In genomic region chr2:173027824-173028495, GRCm38 (mm10) we compare ENCODE assay signal across 12 mouse cellular contexts. TPM values are rescaled to one million over a fixed set of nuclear protein-coding genes. Genes with fewer than 3 reads are reported as not detected.
DNase-seq lines count a peak whose midpoint lies in the region; ATAC-seq and TF ChIP-seq lines count a peak whose summit lies in the region.
"Had no signal": no experiment of that assay in that cellular context is flagged by ENCODE, and none has a peak within 500 bp of the region (broad histone marks: within the 10 kb centered on the region; RNA-seq: fewer than 3 reads in every experiment).

No protein-coding gene starts in this region.

- no peak for TF ChIP-seq CTCF in gastrocnemius, adult 2 months (IDR thresholded peaks at IDR 0.05)
- TF ChIP-seq CTCF in thymus, adult 2 months (IDR thresholded peaks at IDR 0.05; ENCODE audit: borderline replicate concordance, control insufficient read depth, extremely low read depth, insufficient read depth, low read length, poor library complexity): no peak

- H3K36me3 ChIP-seq in thymus, adult 2 months (ENCODE audit: control insufficient read depth, insufficient read depth, low read length): peaks cover 76% of the 10 kb centered on the region
- peaks cover 35% of the 10 kb centered on the region for H3K36me3 ChIP-seq in heart, embryonic 15.5 days
- no peaks in the 10 kb centered on the region for H3K36me3 ChIP-seq in stomach, embryonic 16.5 days (ENCODE audit: control insufficient read depth, insufficient read depth, low read length)

- no peaks in the 10 kb centered on the region for H3K27me3 ChIP-seq in thymus, adult 2 months (ENCODE audit: control insufficient read depth, insufficient read depth, low read length)
- no peaks in the 10 kb centered on the region for H3K27me3 ChIP-seq in heart, embryonic 15.5 days
- H3K27me3 ChIP-seq in stomach, embryonic 16.5 days (ENCODE audit: control insufficient read depth, insufficient read depth, low read length): no peaks in the 10 kb centered on the region

- peak; percentile 80 for DNase-seq in gastrocnemius, adult 2 months
- DNase-seq in gastrocnemius, postnatal 10 days: no peak
- DNase-seq in thymus, adult 2 months: peak; percentile 12
- no peak for DNase-seq in thymus, postnatal 0 days (ENCODE audit: low spot score)
- no peak for DNase-seq in T-cell, adult 2 months (ENCODE audit: low spot score)
- DNase-seq in cerebellum, adult 9-10 months: no peak
- DNase-seq: cerebellum, adult 8-10 months; forebrain, postnatal 0 days; kidney, adult 2 months; lung, adult 2 months had no signal

- H3K4me1 ChIP-seq in thymus, adult 2 months (replicated peaks; ENCODE audit: control insufficient read depth, insufficient read depth, low read length): peaks cover 96% of the 10 kb centered on the region
- peaks cover 83% of the 10 kb centered on the region for H3K4me1 ChIP-seq in heart, embryonic 15.5 days (replicated peaks)
- peaks cover 77% of the 10 kb centered on the region for H3K4me1 ChIP-seq in stomach, embryonic 16.5 days (ENCODE audit: control insufficient read depth, insufficient read depth, low read length)

- 0 out of 2 replicates have a peak, but pooled peaks have one; percentile 5 for ATAC-seq in heart, embryonic 15.5 days (replicated peaks; ENCODE audit: insufficient number of reproducible peaks, insufficient read depth, low FRiP score, low read depth)
- no peak for ATAC-seq in stomach, embryonic 16.5 days (ENCODE audit: insufficient read depth, low FRiP score)
- ATAC-seq: forebrain, postnatal 0 days had no signal

- peak overlapping the region; percentile 77 for H3K4me2 ChIP-seq in heart, embryonic 15.5 days
- H3K4me2 ChIP-seq in stomach, embryonic 16.5 days (ENCODE audit: low read depth, low read length): no peak overlapping the region

- peak overlapping the region; percentile 85 for H3K4me3 ChIP-seq in gastrocnemius, adult 2 months
- no peak overlapping the region for H3K4me3 ChIP-seq in thymus, adult 2 months (ENCODE audit: control insufficient read depth, insufficient read depth, low read length)
- H3K4me3 ChIP-seq in heart, embryonic 15.5 days: no peak overlapping the region
- no peak overlapping the region for H3K4me3 ChIP-seq in stomach, embryonic 16.5 days (replicated peaks; ENCODE audit: low read length)

- peak overlapping the region; percentile 95 for H3K27ac ChIP-seq in gastrocnemius, adult 2 months
- H3K27ac ChIP-seq in thymus, adult 2 months (ENCODE audit: control insufficient read depth, insufficient read depth, low read length): peak overlapping the region; percentile 72
- peak overlapping the region; percentile 52 for H3K27ac ChIP-seq in heart, embryonic 15.5 days
- H3K27ac ChIP-seq in stomach, embryonic 16.5 days (ENCODE audit: low read length): peak overlapping the region; percentile 89

- H3K9ac ChIP-seq in heart, embryonic 15.5 days: peak overlapping the region; percentile 34
- no peak overlapping the region for H3K9ac ChIP-seq in stomach, embryonic 16.5 days (ENCODE audit: low read length)
- H3K9ac ChIP-seq: forebrain, postnatal 0 days had no signal

- intact Hi-C loops in gastrocnemius, adult 2 months (cut with DNase I): loop anchor here (2.0 kb wide), 1 partner anchor 17 kb away; no protein-coding TSS in a partner anchor

- H3K9me3 ChIP-seq in heart, embryonic 15.5 days (replicated peaks): no peaks in the 10 kb centered on the region
- no peaks in the 10 kb centered on the region for H3K9me3 ChIP-seq in stomach, embryonic 16.5 days (replicated peaks; ENCODE audit: control insufficient read depth, low read length)

- 67% methylated on average over 4 of the region's 4 CpGs for WGBS in thymus, adult 2 months
- WGBS in heart, embryonic 15.5 days: 46% methylated on average over 4 of the region's 4 CpGs
- WGBS in stomach, embryonic 16.5 days: 75% methylated on average over 4 of the region's 4 CpGs

- no peak for TF ChIP-seq POLR2A in thymus, adult 2 months (IDR thresholded peaks at IDR 0.05; ENCODE audit: control insufficient read depth, extremely low read depth, insufficient read depth, low read length, poor library complexity)

RNA-seq across cellular contexts. Expression of gene Rbm38, which starts 7.7 kb away (rescaled TPM):
- 100 to 1,000 TPM; 181 to 246 TPM for total RNA-seq in gastrocnemius, adult 2 months (2021)
- 100 to 1,000 TPM; 121 to 129 TPM for total RNA-seq in gastrocnemius, postnatal 10 days (2021)
- 1,267 and 1,290 TPM in 2 replicates for polyA plus RNA-seq in thymus, adult 2 months (2012; rRNA removed)
- 144 and 151 TPM in 2 replicates for polyA plus RNA-seq in thymus, postnatal 0 days (2015; fragmentation: Nextera tagmentation; extraction: Ambion mirVana)
- polyA plus RNA-seq in heart, embryonic 15.5 days (2015; fragmentation: Nextera tagmentation; extraction: Ambion mirVana): 108 and 120 TPM in 2 replicates
- polyA plus RNA-seq in stomach, embryonic 16.5 days (2015; fragmentation: Nextera tagmentation; extraction: Ambion mirVana): 43.9 and 49.5 TPM in 2 replicates

RNA-seq across cellular contexts. Expression of gene Rae1, which starts 28.0 kb away (rescaled TPM):
- 10 to 100 TPM; 12.4 to 14.4 TPM for total RNA-seq in gastrocnemius, adult 2 months (2021)
- total RNA-seq in gastrocnemius, postnatal 10 days (2021): 10 to 100 TPM; 27.9 to 31.5 TPM
- 111 and 122 TPM in 2 replicates for polyA plus RNA-seq in thymus, adult 2 months (2012; rRNA removed)
- polyA plus RNA-seq in thymus, postnatal 0 days (2015; fragmentation: Nextera tagmentation; extraction: Ambion mirVana): 138 and 142 TPM in 2 replicates
- polyA plus RNA-seq in heart, embryonic 15.5 days (2015; fragmentation: Nextera tagmentation; extraction: Ambion mirVana): 84.8 and 96.2 TPM in 2 replicates
- 102 TPM in 2 replicates for polyA plus RNA-seq in stomach, embryonic 16.5 days (2015; fragmentation: Nextera tagmentation; extraction: Ambion mirVana)

RNA-seq across cellular contexts. Expression of gene Spo11, which starts 50.5 kb away (rescaled TPM):
- total RNA-seq in gastrocnemius, adult 2 months (2021): not detected
- total RNA-seq in gastrocnemius, postnatal 10 days (2021): not detected
- 101 and 126 TPM in 2 replicates for polyA plus RNA-seq in thymus, adult 2 months (2012; rRNA removed)
- polyA plus RNA-seq in thymus, postnatal 0 days (2015; fragmentation: Nextera tagmentation; extraction: Ambion mirVana): 66.2 and 75.4 TPM in 2 replicates
- polyA plus RNA-seq in heart, embryonic 15.5 days (2015; fragmentation: Nextera tagmentation; extraction: Ambion mirVana): 0.74 TPM in 1 of 2 replicates, not detected in the other
- polyA plus RNA-seq in stomach, embryonic 16.5 days (2015; fragmentation: Nextera tagmentation; extraction: Ambion mirVana): 0.44 and 0.86 TPM in 2 replicates

Comparison
In these comparisons a context has a peak if more than half of its experiments do, and no peak if none do; other contexts are left out.
1. DNase-seq: peak in gastrocnemius, adult 2 months (single experiment) and thymus, adult 2 months (single experiment); none in gastrocnemius, postnatal 10 days (single experiment), thymus, postnatal 0 days (single experiment), T-cell, adult 2 months (single experiment) and cerebellum, adult 9-10 months (single experiment).
2. RNA of gene Spo11, which starts 50.5 kb away (polyA plus RNA-seq): 101 to 126 TPM in thymus, adult 2 months and 66.2 to 75.4 TPM in thymus, postnatal 0 days; 0.44 to 0.86 TPM in stomach, embryonic 16.5 days and 0.74 TPM in heart, embryonic 15.5 days; every median in the first group is over 10 times any median in the second.
3. Peak in every context shown above with its lines, with median percentiles within 50 percentile points of each other: H3K27ac ChIP-seq.